Mouse (Mus musculus) thymus, adult 18-20 months (tissue): ENCODE results near the gene Igf1r.

Source experiments
- DNase-seq, 2 experiments: peaks; one replicate each; pipeline ENCODE4 v3.0.0; 2022; ENCODE audit warnings: mixed read lengths in 2 of 2

Igf1r gene

DNA sequence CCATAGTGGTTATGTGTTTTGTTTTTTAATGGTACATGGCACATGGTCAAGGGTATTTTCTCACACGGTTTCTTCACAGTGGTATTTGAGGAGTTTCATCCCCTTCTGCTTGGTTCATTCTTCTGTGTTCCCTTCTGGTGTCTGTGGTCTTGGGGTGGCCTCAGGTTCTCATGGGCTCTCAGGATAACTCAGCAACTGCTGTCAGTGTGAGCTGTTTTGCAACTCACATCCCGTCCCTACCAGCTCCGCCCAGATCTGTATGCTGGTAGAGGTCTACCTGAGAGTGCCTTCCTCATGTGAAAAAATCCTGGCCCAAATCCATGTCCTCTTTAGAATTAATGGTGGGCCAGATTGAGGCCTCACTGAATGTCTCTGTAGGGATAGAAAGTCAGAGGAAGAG, 104.4 kb downstream of the Igf1r start:
- no peak for DNase-seq

- no peak for DNase-seq
Observed at GRCm38 (mm10) chr7:68059690-68060089, 107.1 kb downstream of the Igf1r start.

DNA sequence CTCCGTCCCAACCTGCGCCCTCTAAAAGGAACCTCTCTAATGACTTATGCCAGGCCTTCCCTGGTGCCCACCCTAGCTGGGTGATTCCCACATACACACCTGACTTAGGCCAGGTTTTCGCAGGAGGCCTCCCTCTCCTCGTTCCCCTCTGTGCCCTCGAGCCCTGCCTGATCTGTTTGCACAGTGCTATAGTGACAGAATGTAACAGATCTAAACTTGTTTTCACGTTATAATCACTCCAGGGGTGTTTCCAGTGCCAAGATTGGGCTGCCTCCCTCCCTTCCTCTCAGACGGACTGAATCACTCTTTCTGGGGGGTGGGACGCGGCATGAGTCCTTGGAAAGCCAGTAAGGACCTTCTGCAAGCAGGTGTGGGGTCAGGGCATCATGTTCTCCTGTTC, 108.8 kb downstream of the Igf1r start:
- no peak for DNase-seq

DNA sequence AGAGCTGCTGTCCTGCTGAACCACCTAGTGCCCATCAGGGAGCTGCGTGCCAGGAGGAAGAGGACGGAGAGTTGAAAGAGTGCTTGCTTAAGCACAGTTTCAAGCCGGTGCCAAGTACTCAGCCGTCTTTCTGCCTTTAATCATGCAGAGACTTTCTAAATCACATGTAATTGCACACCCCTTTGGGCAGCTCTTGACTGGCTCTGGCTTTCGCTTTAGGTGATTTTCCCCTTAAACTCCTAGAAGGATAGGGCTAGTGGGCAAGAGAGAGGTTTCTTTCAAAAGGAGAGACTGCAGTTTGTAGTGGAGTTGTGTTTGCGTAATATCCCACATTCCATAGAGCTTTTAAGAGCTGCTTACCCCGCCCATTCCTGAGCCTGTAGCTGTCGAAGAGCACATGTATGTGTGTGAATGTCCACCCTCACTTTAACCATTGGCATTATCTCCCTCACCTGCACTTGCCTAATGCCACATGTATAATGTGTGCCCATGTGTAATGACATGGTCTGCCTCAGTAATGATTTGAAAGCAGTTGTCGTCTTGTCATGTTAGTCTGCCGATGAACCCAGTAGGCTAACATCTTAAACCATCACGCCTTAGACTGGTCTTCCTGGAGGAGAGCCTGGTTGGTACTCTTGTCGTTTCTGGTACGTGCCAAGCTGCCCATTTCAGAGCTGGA, 109.7 kb downstream of the Igf1r start:
- no peak for DNase-seq

GRCm38 (mm10) chr7:68062849-68063208, 110.2 kb downstream of the Igf1r start:
- DNase-seq, result no peak

DNA sequence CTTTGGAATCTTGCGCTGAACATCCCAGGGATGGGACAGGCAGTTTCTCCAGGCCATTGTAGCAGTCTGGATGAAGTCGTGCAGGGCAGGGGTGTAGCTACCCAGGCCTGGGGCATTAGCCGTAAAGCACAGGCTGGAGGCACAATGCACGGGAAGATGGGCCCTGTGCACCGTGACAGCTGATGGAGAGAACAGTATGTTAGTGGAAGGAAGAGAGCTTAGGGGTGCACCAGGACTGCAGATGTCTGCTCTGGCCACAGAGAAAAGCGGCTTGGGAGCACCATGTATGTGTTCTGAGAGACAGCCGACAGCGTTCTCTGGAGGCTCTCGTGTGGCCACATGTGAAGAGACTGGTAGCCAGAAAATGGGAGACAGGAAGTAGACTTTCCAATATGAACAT, 111.1 kb downstream of the Igf1r start:
- no peak for DNase-seq

- no peak for DNase-seq
Observed at GRCm38 (mm10) chr7:68064120-68064519, 111.5 kb downstream of the Igf1r start.

DNA sequence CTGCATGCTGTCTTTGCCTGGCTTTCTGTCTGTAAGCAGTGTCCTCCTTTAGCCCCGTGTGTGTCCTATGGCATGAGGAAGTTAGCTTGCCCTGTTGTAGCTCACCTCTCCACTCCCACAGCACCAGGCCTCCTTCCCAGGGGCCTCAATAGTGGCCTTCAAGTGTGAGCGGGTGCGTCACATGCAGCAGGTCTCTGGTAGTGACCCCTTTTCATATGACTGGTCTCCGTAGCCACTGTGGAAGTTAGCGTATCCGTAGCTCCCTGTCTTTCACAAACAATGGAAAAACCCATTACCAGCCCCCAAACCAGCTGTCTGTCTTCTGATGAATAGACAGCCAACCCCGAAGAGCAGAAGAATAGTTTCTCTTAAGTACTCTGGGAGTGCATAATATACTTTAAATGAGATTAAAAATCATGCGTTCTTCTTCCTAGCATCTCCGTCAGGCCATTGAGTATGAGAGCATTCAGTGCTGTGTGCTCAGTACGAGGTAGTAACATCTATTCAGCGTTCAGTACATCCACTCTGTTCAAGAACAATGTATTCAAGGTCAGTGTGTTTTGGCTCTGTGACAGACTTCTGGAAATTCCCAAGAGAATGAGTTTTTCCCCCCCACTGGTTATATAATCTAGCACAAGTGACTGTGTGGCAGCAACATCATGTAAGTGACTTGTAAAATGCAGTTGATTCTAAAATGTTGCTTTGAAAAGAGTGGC, 112.2 kb downstream of the Igf1r start:
- DNase-seq, result no peak

- no peak for DNase-seq
Observed at GRCm38 (mm10) chr7:68065904-68066303, 113.3 kb downstream of the Igf1r start.

- no peak for DNase-seq
Observed at GRCm38 (mm10) chr7:68067321-68067720, 114.7 kb downstream of the Igf1r start.

DNA sequence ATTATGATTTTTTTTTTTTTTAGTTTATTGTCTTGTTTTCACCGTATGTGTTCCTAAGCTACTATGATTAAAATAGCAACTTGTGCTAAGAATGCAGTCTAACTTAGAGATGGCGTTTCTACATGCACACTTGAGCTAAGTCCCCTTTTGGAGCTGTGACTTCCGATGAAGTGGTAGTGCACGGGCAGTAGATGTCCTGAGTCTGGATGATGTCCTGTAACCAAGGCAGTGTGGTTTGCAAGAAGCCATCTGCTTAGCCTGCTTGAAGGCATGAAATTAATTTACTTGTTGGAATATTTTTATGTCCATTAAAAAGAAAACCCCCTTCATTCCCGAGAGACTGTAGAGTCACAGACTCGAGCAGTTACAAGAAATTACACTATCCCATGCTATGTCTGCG, 116.7 kb downstream of the Igf1r start:
- DNase-seq, result no peak

GRCm38 (mm10) chr7:68070030-68070429, 117.4 kb downstream of the Igf1r start:
- no peak for DNase-seq

DNA sequence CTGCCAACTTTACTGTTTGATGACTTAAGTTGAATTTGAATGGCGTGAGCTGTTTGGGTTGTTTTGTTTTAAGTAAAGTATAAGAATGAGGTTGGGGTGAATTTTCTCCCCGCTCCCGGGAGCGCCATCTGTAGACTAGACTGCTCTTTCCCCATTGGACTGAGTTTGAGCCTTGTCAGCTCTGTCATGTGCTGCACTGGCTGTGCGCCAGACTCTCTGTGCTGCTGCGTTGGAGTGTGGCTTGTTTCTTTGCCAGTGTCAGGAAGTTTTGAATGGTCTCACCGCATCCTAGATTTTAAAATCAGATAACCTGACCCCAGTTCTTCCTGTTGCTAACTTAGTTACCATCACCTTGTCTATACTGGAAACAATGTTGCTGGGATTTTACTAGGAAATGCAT, 118.0 kb downstream of the Igf1r start:
- DNase-seq, result peak; percentile 16 to 44

GRCm38 (mm10) chr7:68071050-68071449, 118.4 kb downstream of the Igf1r start:
- DNase-seq, result no peak

GRCm38 (mm10) chr7:68071749-68072148, 119.1 kb downstream of the Igf1r start:
- no peak for DNase-seq

- DNase-seq, result no peak
Observed at GRCm38 (mm10) chr7:68072524-68073459, 120.2 kb downstream of the Igf1r start.

- DNase-seq, result no peak
Observed at GRCm38 (mm10) chr7:68073460-68073806, 120.8 kb downstream of the Igf1r start.

- no peak for DNase-seq
Observed at GRCm38 (mm10) chr7:68074748-68075147, 122.1 kb downstream of the Igf1r start.

DNA sequence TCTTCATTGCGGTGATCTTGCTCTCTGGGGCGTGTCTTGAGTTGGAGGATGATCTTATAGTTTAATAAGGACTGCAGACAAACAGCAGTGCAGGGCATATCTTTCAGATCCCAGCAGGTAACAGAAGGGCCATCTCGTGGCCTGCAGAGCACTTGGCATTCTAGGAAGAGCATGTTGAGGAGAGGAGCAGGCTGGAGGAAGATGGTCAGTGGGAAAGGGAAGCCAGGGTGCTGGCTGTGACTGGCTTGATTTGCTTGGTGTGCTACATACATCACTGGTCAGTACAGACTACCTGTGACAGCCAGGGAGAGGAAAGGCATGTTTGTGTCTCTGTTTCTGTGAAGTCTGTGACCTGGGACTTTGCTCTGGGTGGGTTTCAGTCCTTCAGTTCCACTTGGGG, 122.8 kb downstream of the Igf1r start:
- no peak for DNase-seq

DNA sequence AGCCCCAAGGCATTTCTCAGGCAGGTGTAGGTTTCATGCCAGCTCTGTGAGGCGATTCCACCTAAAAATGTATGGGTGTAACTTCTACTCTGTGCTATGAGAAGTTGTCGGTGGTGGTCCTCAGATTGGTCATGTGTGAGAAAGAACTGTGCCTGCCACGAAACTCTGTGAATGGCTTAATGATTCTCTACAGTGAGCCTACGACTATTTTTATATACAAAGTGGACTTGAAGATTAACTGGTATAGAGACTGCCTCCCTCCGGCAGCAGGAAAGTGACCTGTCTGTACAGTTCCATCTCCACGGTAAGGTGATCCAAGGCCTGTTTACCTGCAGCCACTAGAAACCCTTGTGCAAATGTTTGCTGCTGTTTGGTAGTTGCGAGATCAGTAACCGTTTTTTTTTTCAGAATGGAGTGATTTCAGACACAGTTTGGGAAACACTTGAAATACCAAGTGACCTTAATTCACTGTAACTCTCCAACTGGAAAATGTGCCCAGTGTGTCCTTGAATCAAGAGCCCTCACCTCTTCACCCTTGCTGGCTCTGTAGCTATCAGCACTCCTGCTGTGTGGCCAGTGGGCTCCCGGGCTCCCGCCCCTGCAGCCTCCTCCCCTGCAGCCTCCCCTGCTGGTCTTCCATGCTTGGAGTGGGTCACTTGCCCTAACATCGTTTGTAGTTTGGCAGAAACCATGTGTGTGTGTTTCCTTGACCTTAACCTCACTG, 127.7 kb downstream of the Igf1r start:
- no peak for DNase-seq

DNA sequence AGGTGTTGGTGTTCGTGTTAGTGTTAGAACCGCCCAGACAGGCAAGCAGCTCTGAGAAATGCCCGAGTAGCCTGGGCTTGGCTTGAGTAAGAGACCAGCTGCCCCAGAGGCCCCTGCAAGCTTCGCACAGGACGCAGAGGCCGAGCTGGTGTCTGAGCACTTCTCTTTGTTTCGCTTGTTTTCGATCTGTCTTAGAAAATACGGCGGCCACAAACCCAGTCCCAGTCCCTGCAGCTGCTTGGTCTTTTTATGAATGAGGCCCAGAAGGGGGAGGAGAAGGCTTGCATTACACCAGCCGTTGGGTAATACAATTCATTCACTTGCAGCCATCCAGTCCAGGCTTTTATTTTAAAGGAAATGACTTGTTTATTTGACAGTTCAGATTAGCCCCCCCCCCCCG, 132.7 kb downstream of the Igf1r start:
- peak in 1 of 2 experiments; percentile 23 for DNase-seq

DNA sequence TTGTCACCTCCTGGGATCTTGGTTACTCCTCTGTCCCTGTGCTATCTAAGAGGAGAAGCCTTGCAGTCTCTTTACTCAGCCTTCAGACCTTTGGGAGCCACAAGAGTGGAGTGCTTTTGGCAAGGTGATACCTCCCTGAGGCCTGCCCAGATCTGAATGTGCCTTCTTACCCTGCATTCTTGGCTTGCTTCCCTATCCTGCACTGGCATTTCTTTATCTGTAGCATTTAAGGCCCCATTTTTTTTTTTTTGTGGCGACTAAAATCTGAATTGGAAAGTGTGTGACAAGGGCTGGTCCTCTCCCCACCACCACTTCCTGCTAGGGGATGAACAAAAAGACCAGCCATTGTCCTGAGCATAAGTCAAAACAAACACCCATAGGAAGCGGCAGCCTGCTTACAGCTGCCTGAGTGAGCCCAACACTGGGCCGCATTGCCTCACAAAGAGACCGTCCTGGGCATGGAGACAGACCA, 133.3 kb downstream of the Igf1r start:
- DNase-seq, result no peak

DNA sequence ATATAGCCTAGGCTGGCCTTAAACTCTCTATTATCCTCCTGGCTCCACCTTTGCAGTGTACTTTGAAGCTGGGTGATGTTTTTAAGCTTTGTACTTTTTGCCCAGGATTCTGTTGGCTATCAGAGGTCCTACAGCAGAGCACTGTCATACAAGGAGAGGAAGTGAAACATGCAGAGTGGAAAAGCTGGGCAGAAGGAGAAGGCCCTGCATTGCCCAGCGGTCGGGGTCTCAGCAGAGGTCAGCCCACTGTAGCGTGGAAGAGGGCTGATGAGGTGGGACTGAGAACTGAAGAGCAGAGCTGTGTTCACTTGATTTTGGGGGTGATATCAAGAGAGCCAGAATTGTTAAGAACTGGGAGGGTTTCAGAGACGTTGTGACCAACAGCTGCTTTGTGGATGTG, 134.9 kb downstream of the Igf1r start:
- no peak for DNase-seq
